Mouse (Mus musculus) embryonic fibroblast, embryonic 13.5 days (primary cell): ENCODE results near the gene Igfbp5. TPM values are rescaled to one million over a fixed set of nuclear protein-coding genes. Genes with fewer than 3 reads are reported as not detected.

Experiments used
- H3K27ac ChIP-seq: 2 replicates; pipeline ENCODE4 v1.5.1; 2012; ENCODE audit warnings: low read length, control low read depth, inconsistent platforms; ENCODE audit not compliant: insufficient read depth
- H3K4me1 ChIP-seq: 2 replicates; pipeline ENCODE4 v1.6.1; 2011; ENCODE audit warnings: low read length; ENCODE audit not compliant: control insufficient read depth, insufficient read depth
- H3K4me3 ChIP-seq: 2 replicates; pipeline ENCODE4 v1.5.1; 2011; ENCODE audit warnings: mild to moderate bottlenecking, control low read depth, low read length; ENCODE audit not compliant: insufficient read depth
- CTCF ChIP-seq: IDR thresholded peaks from 2 replicates; pipeline ENCODE4 v1.5.1; 2011; ENCODE audit warnings: mild to moderate bottlenecking, control low read depth, low read length, moderate library complexity, borderline replicate concordance; ENCODE audit not compliant: insufficient read depth
- POLR2A ChIP-seq: IDR thresholded peaks from 2 replicates; pipeline ENCODE4 v1.6.1; 2011; ENCODE audit warnings: low read depth, mild to moderate bottlenecking, control low read depth, low read length, moderate library complexity
- polyA plus RNA-seq: library from polyadenylated mRNA; stranded (reverse); fragments of >200 nt; gene quantifications from 2 replicates; pipeline ENCODE4 v1.2.4, GENCODE M21; 2011; ENCODE audit warnings: low read depth; ENCODE audit not compliant: missing spikeins, insufficient read length

Igfbp5 gene
- polyA plus RNA-seq, 1 experiment: 746 TPM

GRCm38 (mm10) chr1:72869681-72870614 lies 4.7 kb downstream of the Igfbp5 start:
- peak overlapping the region; percentile 33 for H3K4me3 ChIP-seq
- peaks cover 1% of the 10 kb centered on the region; the same call in 1 of the 2 replicates for H3K4me1 ChIP-seq
- TF ChIP-seq POLR2A: 0 out of 2 replicates have a peak, but pooled peaks have one; percentile 40
- TF ChIP-seq CTCF: no peak
- H3K27ac ChIP-seq: no peak overlapping the region

GRCm38 (mm10) chr1:72869275-72869674 lies 5.4 kb downstream of the Igfbp5 start:
- TF ChIP-seq CTCF: no peak
- TF ChIP-seq POLR2A: 0 out of 2 replicates have a peak, but pooled peaks have one; percentile 8
- H3K4me1 ChIP-seq: no peaks in the 10 kb centered on the region
- no peak overlapping the region for H3K27ac ChIP-seq
- no peak overlapping the region for H3K4me3 ChIP-seq

GRCm38 (mm10) chr1:72868429-72869215 lies 6.1 kb downstream of the Igfbp5 start:
- TF ChIP-seq POLR2A (no peak), CTCF (no peak)
- H3K4me1 ChIP-seq: no peaks in the 10 kb centered on the region
- H3K4me3 ChIP-seq: no peak overlapping the region
- H3K27ac ChIP-seq: no peak overlapping the region

- no peaks in the 10 kb centered on the region for H3K4me1 ChIP-seq
- no peak overlapping the region for H3K27ac ChIP-seq
- no peak overlapping the region for H3K4me3 ChIP-seq
- TF ChIP-seq POLR2A (no peak), CTCF (no peak)
These were observed 7.3 kb downstream of the Igfbp5 start for GRCm38 (mm10) chr1:72867346-72867745.

GRCm38 (mm10) chr1:72866417-72866816 lies 8.3 kb downstream of the Igfbp5 start:
- Histone ChIP-seq H3K4me3 (no peak overlapping the region), H3K27ac (no peak overlapping the region), H3K4me1 (no peaks in the 10 kb centered on the region)
- TF ChIP-seq POLR2A (no peak), CTCF (no peak)

- no peak for TF ChIP-seq POLR2A
- peak; percentile 76; the same call in 1 of the 2 replicates for TF ChIP-seq CTCF
- H3K4me3 ChIP-seq: no peak overlapping the region
- no peak overlapping the region for H3K27ac ChIP-seq
- no peaks in the 10 kb centered on the region for H3K4me1 ChIP-seq
These were observed 8.8 kb downstream of the Igfbp5 start for GRCm38 (mm10) chr1:72865900-72866299.

- Histone ChIP-seq H3K4me3 (no peak overlapping the region), H3K27ac (no peak overlapping the region), H3K4me1 (no peaks in the 10 kb centered on the region)
- no peak for TF ChIP-seq CTCF
- no peak for TF ChIP-seq POLR2A
These were observed 10.4 kb downstream of the Igfbp5 start for GRCm38 (mm10) chr1:72864272-72864671.

- Histone ChIP-seq H3K4me3 (no peak overlapping the region), H3K27ac (no peak overlapping the region), H3K4me1 (no peaks in the 10 kb centered on the region)
- no peak for TF ChIP-seq POLR2A
- TF ChIP-seq CTCF: no peak
These were observed 11.0 kb downstream of the Igfbp5 start for GRCm38 (mm10) chr1:72863692-72864091.

GRCm38 (mm10) chr1:72862248-72862647 lies 12.4 kb downstream of the Igfbp5 start:
- Histone ChIP-seq H3K4me1 (no peaks in the 10 kb centered on the region), H3K4me3 (no peak overlapping the region), H3K27ac (no peak overlapping the region)
- TF ChIP-seq POLR2A (no peak), CTCF (no peak)
